Mouse (Mus musculus) lung, postnatal 25 days (tissue): ENCODE measurements around the gene Taf3.

Source experiments
- DNase-seq: peaks from one replicate; pipeline ENCODE4 v3.0.0; 2022; ENCODE audit warnings: low spot score

The Taf3 gene

GRCm38 (mm10) chr2:10048461-10048860, at the start of gene Taf3:
Taf3 (minus strand) TSS chr2:10048596.
- DNase-seq, result peak; percentile 94

GRCm38 (mm10) chr2:10094327-10095100, 46.1 kb upstream of the Taf3 start:
- DNase-seq, result no peak

- DNase-seq, result no peak
Measured at GRCm38 (mm10) chr2:10087256-10087850, 39.0 kb upstream of the Taf3 start.

- DNase-seq, result no peak
Measured at GRCm38 (mm10) chr2:10082737-10083136, 34.3 kb upstream of the Taf3 start.

GRCm38 (mm10) chr2:10081453-10082080, 33.2 kb upstream of the Taf3 start:
- DNase-seq, result no peak

GRCm38 (mm10) chr2:10080310-10081010, 32.1 kb upstream of the Taf3 start, which contains the start of the genes Atp5c1 and Kin:
Atp5c1 (minus strand) TSS chr2:10080510.
Kin (plus strand) TSS chr2:10080593.
- DNase-seq, result peak; percentile 98

GRCm38 (mm10) chr2:10079745-10080309, 31.4 kb upstream of the Taf3 start:
- no peak for DNase-seq

GRCm38 (mm10) chr2:10076675-10077074, 28.3 kb upstream of the Taf3 start:
- no peak for DNase-seq

GRCm38 (mm10) chr2:10074470-10074869, 26.1 kb upstream of the Taf3 start:
- DNase-seq, result no peak

GRCm38 (mm10) chr2:10071751-10072150, 23.4 kb upstream of the Taf3 start:
- DNase-seq, result no peak

- DNase-seq, result no peak
Measured at GRCm38 (mm10) chr2:10058836-10059235, 10.4 kb upstream of the Taf3 start.

- no peak for DNase-seq
Measured at GRCm38 (mm10) chr2:10051996-10052395, 3.6 kb upstream of the Taf3 start.

GRCm38 (mm10) chr2:10050878-10051277, 2.5 kb upstream of the Taf3 start:
- DNase-seq, result no peak

- DNase-seq, result no peak
Measured at GRCm38 (mm10) chr2:10049456-10049855, 1.1 kb upstream of the Taf3 start.

GRCm38 (mm10) chr2:10047758-10048436, 499 bp downstream of the Taf3 start:
- DNase-seq, result no peak

GRCm38 (mm10) chr2:10034976-10035375, 13.4 kb downstream of the Taf3 start:
- no peak for DNase-seq

GRCm38 (mm10) chr2:10033684-10034083, 14.7 kb downstream of the Taf3 start:
- no peak for DNase-seq

- no peak for DNase-seq
Measured at GRCm38 (mm10) chr2:10029755-10030154, 18.6 kb downstream of the Taf3 start.

GRCm38 (mm10) chr2:10024264-10024663, 24.1 kb downstream of the Taf3 start:
- no peak for DNase-seq

GRCm38 (mm10) chr2:10021296-10021695, 27.1 kb downstream of the Taf3 start:
- DNase-seq, result no peak

GRCm38 (mm10) chr2:10014951-10015635, 33.3 kb downstream of the Taf3 start:
- no peak for DNase-seq
